Mouse (Mus musculus) activated CD4-positive, CD25-positive, alpha-beta regulatory T cell (primary cell): ENCODE data around the gene 2610318N02Rik. TPM values are rescaled to one million over a fixed set of nuclear protein-coding genes. Genes with fewer than 3 reads are reported as not detected.

Source experiments
- polyA plus RNA-seq, 2 experiments: library from polyadenylated mRNA; unstranded; fragments of 100-300 nt; shearing (Covaris generic); gene quantifications; one replicate each; pipeline ENCODE4 v1.2.1; 2017

2610318N02Rik gene
- polyA plus RNA-seq, result 1 to 10 TPM; 6.4 to 6.7 TPM

GRCm38 (mm10) chr16:17124871-17125520, at the start of gene 2610318N02Rik:
Gene 2610318N02Rik, minus strand, starts transcription at chr16:17125167.

GRCm38 (mm10) chr16:17146772-17147235, 21.8 kb upstream of the 2610318N02Rik start, which contains the start of gene Ccdc116:
Gene Ccdc116, minus strand, starts transcription at chr16:17147229.

GRCm38 (mm10) chr16:17144339-17144738, 19.4 kb upstream of the 2610318N02Rik start, which contains the start of gene Ydjc:
Gene Ydjc, plus strand, starts transcription at chr16:17144621.

GRCm38 (mm10) chr16:17132089-17132905, 7.3 kb upstream of the 2610318N02Rik start, which contains the start of gene Sdf2l1:
Gene Sdf2l1, minus strand, starts transcription at chr16:17132383.

GRCm38 (mm10) chr16:17110771-17111743, 13.9 kb downstream of the 2610318N02Rik start, which contains the start of gene Ppil2:
Gene Ppil2, minus strand, starts transcription at chr16:17111257.

GRCm38 (mm10) chr16:17069511-17070443, 55.2 kb downstream of the 2610318N02Rik start, which contains the start of gene Ypel1:
Gene Ypel1, plus strand, starts transcription at chr16:17069696.

Other genes with a start within 250 kb of the 2610318N02Rik start
- 10 to 100 TPM; 13.3 to 14.9 TPM for gene Ppm1f, start 228.7 kb downstream of the 2610318N02Rik start, polyA plus RNA-seq
- 100 to 1,000 TPM; 209 to 224 TPM for gene Mapk1, start 141.8 kb downstream of the 2610318N02Rik start, polyA plus RNA-seq
- gene Ypel1, start 55.5 kb downstream of the 2610318N02Rik start, polyA plus RNA-seq, result 1 to 10 TPM; 3.9 to 4.4 TPM
- 100 to 1,000 TPM; 211 to 228 TPM for gene Ppil2, start 13.9 kb downstream of the 2610318N02Rik start, polyA plus RNA-seq
- 10 to 100 TPM; 31.0 to 51.1 TPM for gene Sdf2l1, start 7.2 kb upstream of the 2610318N02Rik start, polyA plus RNA-seq
- gene Ydjc, start 19.5 kb upstream of the 2610318N02Rik start, polyA plus RNA-seq, result 10 to 100 TPM; 13.1 to 17.1 TPM
- gene Ccdc116, start 22.1 kb upstream of the 2610318N02Rik start, polyA plus RNA-seq, result 1 to 10 TPM in 1 of 2 experiments, under 1 TPM in 1; 0.60 to 1.8 TPM
- gene Ube2l3, start 77.5 kb upstream of the 2610318N02Rik start, polyA plus RNA-seq, result 100 to 1,000 TPM; 362 TPM
- under 1 TPM; 0.04 to 0.18 TPM for gene Rimbp3, start 83.4 kb upstream of the 2610318N02Rik start, polyA plus RNA-seq
- gene Hic2, start 108.4 kb upstream of the 2610318N02Rik start, polyA plus RNA-seq, result 1 to 10 TPM; 1.3 to 1.9 TPM
- 100 to 1,000 TPM; 102 to 147 TPM for gene Tmem191c, start 150.9 kb upstream of the 2610318N02Rik start, polyA plus RNA-seq
- under 1 TPM; 0.16 to 0.26 TPM for gene Serpind1, start 206.2 kb upstream of the 2610318N02Rik start, polyA plus RNA-seq